Mouse (Mus musculus) hindbrain, postnatal 0 days (tissue): ENCODE results near the gene Mxra7. TPM values are rescaled to one million over a fixed set of nuclear protein-coding genes. Genes with fewer than 3 reads are reported as not detected.
A peak's percentile ranks its signal among the peaks of the same experiment; 100 is the strongest.

Experiments
- ATAC-seq: fragments of 200-750 bp; cut with Nextera tagmentation; 2 replicates; pipeline ENCODE4 v1.8.0; 2017; ENCODE audit warnings: mild to moderate bottlenecking, moderate TSS enrichment, moderate library complexity
- DNase-seq: peaks from one replicate; pipeline ENCODE4 v3.0.0-alpha.2; 2015; ENCODE audit warnings: low spot score
- H3K27ac ChIP-seq: fragments of 300-500 bp; sonication (generic); 2 replicates; pipeline ENCODE4 v1.5.1; 2014; ENCODE audit warnings: mild to moderate bottlenecking
- H3K27me3 ChIP-seq: fragments of 300-500 bp; sonication (generic); 2 replicates; pipeline ENCODE4 v1.6.1; 2014; ENCODE audit warnings: low read length, mixed read lengths; ENCODE audit not compliant: insufficient read depth
- H3K36me3 ChIP-seq: fragments of 300-500 bp; sonication (generic); 2 replicates; pipeline ENCODE4 v1.6.1; 2014; ENCODE audit warnings: low read length, mixed read lengths; ENCODE audit not compliant: insufficient read depth
- H3K4me1 ChIP-seq: fragments of 300-500 bp; sonication (generic); 2 replicates; pipeline ENCODE4 v1.6.1; 2014; ENCODE audit warnings: antibody characterized with exemption, low read length, mixed read lengths; ENCODE audit not compliant: insufficient read depth
- H3K4me2 ChIP-seq: fragments of 300-500 bp; sonication (generic); 2 replicates; pipeline ENCODE4 v1.6.1; 2014; ENCODE audit warnings: low read depth, mild to moderate bottlenecking, low read length, moderate library complexity, mixed read lengths
- H3K4me3 ChIP-seq: fragments of 300-500 bp; sonication (generic); 2 replicates; pipeline ENCODE4 v1.5.1; 2014; ENCODE audit warnings: low read length
- H3K9ac ChIP-seq: fragments of 300-500 bp; sonication (generic); replicated peaks from 2 replicates; pipeline ENCODE4 v1.6.1; 2014; ENCODE audit warnings: mild to moderate bottlenecking, low read length, moderate library complexity, mixed read lengths
- H3K9me3 ChIP-seq: fragments of 300-500 bp; sonication (generic); 2 replicates; pipeline ENCODE4 v1.6.1; 2016; ENCODE audit warnings: low read length, mixed read lengths
- CTCF ChIP-seq: IDR thresholded peaks from 2 replicates; pipeline ENCODE4 v1.5.1; 2016; ENCODE audit warnings: antibody characterized with exemption, control low read depth, low read depth
- WGBS: fragments of 180-500 bp; shearing (Covaris S2); extraction: QIAGEN DNeasy Blood & Tissue Kit; methylation state at CpG from one replicate; pipeline ENCODE4 v1.1.7; 2014; 5-methylcytosine and 5-hydroxymethylcytosine counted together
- polyA plus RNA-seq: library from polyadenylated mRNA; unstranded; fragments of >200 nt; fragmentation: Nextera tagmentation; extraction: Ambion mirVana; gene quantifications from 2 replicates; pipeline ENCODE4 v1.2.1, GENCODE M21; 2015
- total RNA-seq: library from RNA; depleted of rRNA; stranded (reverse); fragments of >200 nt; gene quantifications from 2 replicates; pipeline ENCODE4 v1.2.3, GENCODE M21; 2014

Mxra7 gene
- total and polyA plus RNA-seq, 2 experiments from 2014 or later = 36.6 to 50.2 TPM

- WGBS = 89% methylated on average over 3 of the region's 3 CpGs
- Histone ChIP-seq H3K36me3 (no peaks in the 10 kb centered on the region), H3K9ac (no peak overlapping the region), H3K4me1 (no peaks in the 10 kb centered on the region; the same call in 1 of the 2 replicates), H3K27me3 (no peaks in the 10 kb centered on the region), H3K9me3 (no peaks in the 10 kb centered on the region), H3K27ac (no peak overlapping the region), H3K4me3 (no peak overlapping the region), H3K4me2 (no peak overlapping the region)
- ATAC-seq (no peak), DNase-seq (no peak)
- TF ChIP-seq CTCF = no peak
Observed at GRCm38 (mm10) chr11:116847187-116848085, 19.6 kb upstream of the Mxra7 start.

DNA sequence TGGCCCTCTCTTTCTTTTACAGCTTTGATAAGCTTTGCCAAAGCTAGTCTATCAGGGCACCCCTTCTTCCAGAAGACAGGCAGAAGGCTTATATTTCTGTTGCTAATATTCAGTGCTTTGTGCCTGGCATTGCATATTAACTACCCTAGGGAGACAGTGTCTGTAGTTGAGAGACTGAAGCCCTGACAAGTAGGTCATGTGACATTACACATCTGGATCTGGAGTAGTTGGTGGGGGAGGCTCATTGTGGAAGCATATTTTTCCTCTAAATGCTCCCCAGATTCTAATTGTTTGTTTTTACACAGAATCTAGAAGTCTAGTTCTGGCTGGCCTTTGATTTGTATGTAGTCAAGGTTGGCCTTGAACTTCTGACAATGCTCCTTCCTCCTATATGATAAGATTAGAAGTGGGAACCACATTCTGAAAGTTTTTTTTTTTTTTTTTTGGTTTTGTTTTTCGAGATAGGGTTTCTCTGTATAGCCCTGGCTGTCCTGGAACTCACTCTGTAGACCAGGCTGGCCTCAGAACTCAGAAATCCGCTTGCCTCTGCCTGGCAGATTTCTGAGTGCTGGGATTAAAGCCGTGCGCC lies 18.8 kb upstream of the Mxra7 start:
- Histone ChIP-seq H3K9ac (no peak overlapping the region), H3K4me1 (peaks cover 1% of the 10 kb centered on the region), H3K9me3 (no peaks in the 10 kb centered on the region), H3K4me2 (no peak overlapping the region), H3K27me3 (no peaks in the 10 kb centered on the region), H3K36me3 (no peaks in the 10 kb centered on the region), H3K4me3 (no peak overlapping the region), H3K27ac (no peak overlapping the region)
- ATAC-seq = no peak
- TF ChIP-seq CTCF = no peak
- WGBS = 73% methylated on average over 4 of the region's 4 CpGs
- no peak for DNase-seq

- Histone ChIP-seq H3K36me3 (peaks cover 18% of the 10 kb centered on the region), H3K4me2 (peak within 1 kb of the TSS; percentile 65), H3K27ac (peak within 1 kb of the TSS; percentile 95), H3K9me3 (no peaks in the 10 kb centered on the region), H3K4me1 (peaks cover 8% of the 10 kb centered on the region), H3K9ac (peak within 1 kb of the TSS; percentile 77), H3K4me3 (peak within 1 kb of the TSS; percentile 88), H3K27me3 (no peaks in the 10 kb centered on the region)
- peak; percentile 98 for ATAC-seq
- peak; percentile 98 for DNase-seq
- 1% methylated on average over 72 of the region's 72 CpGs for WGBS
- TF ChIP-seq CTCF = no peak
Observed at GRCm38 (mm10) chr11:116843261-116844233, 15.7 kb upstream of the Mxra7 start, which contains the start of the genes Mettl23 and Jmjd6. Gene Mettl23, plus strand, starts transcription at chr11:116843278. Gene Jmjd6, minus strand, starts transcription at chr11:116843449.

- peak overlapping the region; percentile 77 for H3K9ac ChIP-seq
- no peaks in the 10 kb centered on the region for H3K27me3 ChIP-seq
- peak; percentile 79 for DNase-seq
- H3K4me3 ChIP-seq = peak overlapping the region; percentile 88
- H3K36me3 ChIP-seq = peaks cover 27% of the 10 kb centered on the region
- H3K4me2 ChIP-seq = peak overlapping the region; percentile 65
- WGBS = under 1% methylated on average over 73 of the region's 73 CpGs
- peaks cover 8% of the 10 kb centered on the region for H3K4me1 ChIP-seq
- peak; percentile 38; the same call in 1 of the 2 replicates for TF ChIP-seq CTCF
- H3K27ac ChIP-seq = peak overlapping the region; percentile 95
- H3K9me3 ChIP-seq = no peaks in the 10 kb centered on the region
- peak; percentile 48 for ATAC-seq
Observed at GRCm38 (mm10) chr11:116842531-116843260, 14.8 kb upstream of the Mxra7 start.

- ATAC-seq (no peak), DNase-seq (no peak)
- Histone ChIP-seq H3K27me3 (no peaks in the 10 kb centered on the region), H3K4me1 (peaks cover 8% of the 10 kb centered on the region), H3K36me3 (peaks cover 44% of the 10 kb centered on the region), H3K4me2 (peak overlapping the region; percentile 65), H3K9ac (no peak overlapping the region; the same call in 1 of the 2 replicates), H3K4me3 (no peak overlapping the region), H3K27ac (no peak overlapping the region), H3K9me3 (no peaks in the 10 kb centered on the region)
- 85% methylated on average over 4 of the region's 4 CpGs for WGBS
- no peak for TF ChIP-seq CTCF
Observed at GRCm38 (mm10) chr11:116840748-116841147, 12.9 kb upstream of the Mxra7 start.
